Mouse (Mus musculus) intestine, postnatal 0 days (tissue): ENCODE measurements at regions not wholly inside any gene's neighbourhood (a gene's known extent, or its start where the extent isn't known, plus 50 kb on each side); places are given as distances from the start of the nearest gene placed in this dataset.

ENCODE experiments used
- ATAC-seq: fragments of 200-750 bp; cut with Nextera tagmentation; 2 replicates; pipeline ENCODE4 v1.8.0; 2017; ENCODE audit warnings: mild to moderate bottlenecking, moderate TSS enrichment, moderate library complexity
- H3K27ac ChIP-seq: fragments of 300-500 bp; sonication (generic); 2 replicates; pipeline ENCODE4 v1.5.1; 2014; ENCODE audit warnings: mild to moderate bottlenecking, low read depth, low read length, moderate library complexity
- H3K27me3 ChIP-seq: fragments of 300-500 bp; sonication (generic); replicated peaks from 2 replicates; pipeline ENCODE4 v1.6.1; 2014; ENCODE audit warnings: low read length, mixed read lengths; ENCODE audit not compliant: control insufficient read depth, insufficient read depth
- H3K36me3 ChIP-seq: fragments of 300-500 bp; sonication (generic); 2 replicates; pipeline ENCODE4 v1.6.1; 2014; ENCODE audit warnings: mild to moderate bottlenecking, moderate library complexity; ENCODE audit not compliant: control insufficient read depth, insufficient read depth
- H3K4me1 ChIP-seq: fragments of 300-500 bp; sonication (generic); replicated peaks from 2 replicates; pipeline ENCODE4 v1.6.1; 2014; ENCODE audit warnings: antibody characterized with exemption, low read length, mixed read lengths; ENCODE audit not compliant: control insufficient read depth, insufficient read depth
- H3K4me2 ChIP-seq: fragments of 300-500 bp; sonication (generic); replicated peaks from 2 replicates; pipeline ENCODE4 v1.6.1; 2014; ENCODE audit warnings: low read depth, mild to moderate bottlenecking, moderate library complexity
- H3K4me3 ChIP-seq: fragments of 300-500 bp; sonication (generic); 2 replicates; pipeline ENCODE4 v1.5.1; 2014; ENCODE audit warnings: low read depth, low read length
- H3K9ac ChIP-seq: fragments of 300-500 bp; sonication (generic); 2 replicates; pipeline ENCODE4 v1.6.1; 2014; ENCODE audit warnings: mild to moderate bottlenecking, low read depth, low read length
- H3K9me3 ChIP-seq: fragments of 300-500 bp; sonication (generic); 2 replicates; pipeline ENCODE4 v1.6.1; 2016; ENCODE audit warnings: mixed run types; ENCODE audit not compliant: control insufficient read depth
- CTCF ChIP-seq: sonication (generic); IDR thresholded peaks from 2 replicates; pipeline ENCODE4 v1.5.1; 2016; ENCODE audit warnings: low read depth, mild to moderate bottlenecking, control low read depth, antibody characterized with exemption, moderate library complexity
- WGBS: fragments of 180-500 bp; shearing (Covaris S2); extraction: QIAGEN DNeasy Blood & Tissue Kit; methylation state at CpG from one replicate; pipeline ENCODE4 v1.1.7; 2014; 5-methylcytosine and 5-hydroxymethylcytosine counted together

DNA sequence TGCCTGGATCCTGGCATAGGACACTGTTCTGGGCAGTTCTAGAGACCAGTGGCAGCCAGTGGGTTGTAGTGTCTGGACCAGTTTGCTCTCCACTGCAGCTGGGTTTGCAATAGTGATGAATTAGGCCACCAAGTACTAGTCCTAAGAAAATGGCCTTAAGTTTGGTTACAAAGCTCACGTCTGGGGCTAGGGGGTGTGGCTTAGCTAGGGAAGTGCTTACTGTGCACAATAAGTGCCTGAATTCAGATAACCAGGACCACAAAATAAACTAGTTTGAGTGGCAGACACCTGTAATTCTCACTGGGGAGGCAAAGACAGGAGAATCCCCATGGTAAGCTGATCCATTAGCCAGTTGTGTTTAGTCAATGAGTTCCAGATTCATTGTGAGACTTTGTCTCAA, 59.3 kb upstream of the Atl2 start:
- no peak overlapping the region for H3K4me3 ChIP-seq
- 23% methylated on average over 1 of the region's 1 CpGs for WGBS
- no peak overlapping the region for H3K4me2 ChIP-seq
- ATAC-seq = no peak
- no peaks in the 10 kb centered on the region for H3K36me3 ChIP-seq
- H3K27me3 ChIP-seq = no peaks in the 10 kb centered on the region
- no peaks in the 10 kb centered on the region for H3K9me3 ChIP-seq
- no peak for TF ChIP-seq CTCF
- H3K9ac ChIP-seq = no peak overlapping the region
- H3K4me1 ChIP-seq = no peaks in the 10 kb centered on the region
- no peak overlapping the region for H3K27ac ChIP-seq

DNA sequence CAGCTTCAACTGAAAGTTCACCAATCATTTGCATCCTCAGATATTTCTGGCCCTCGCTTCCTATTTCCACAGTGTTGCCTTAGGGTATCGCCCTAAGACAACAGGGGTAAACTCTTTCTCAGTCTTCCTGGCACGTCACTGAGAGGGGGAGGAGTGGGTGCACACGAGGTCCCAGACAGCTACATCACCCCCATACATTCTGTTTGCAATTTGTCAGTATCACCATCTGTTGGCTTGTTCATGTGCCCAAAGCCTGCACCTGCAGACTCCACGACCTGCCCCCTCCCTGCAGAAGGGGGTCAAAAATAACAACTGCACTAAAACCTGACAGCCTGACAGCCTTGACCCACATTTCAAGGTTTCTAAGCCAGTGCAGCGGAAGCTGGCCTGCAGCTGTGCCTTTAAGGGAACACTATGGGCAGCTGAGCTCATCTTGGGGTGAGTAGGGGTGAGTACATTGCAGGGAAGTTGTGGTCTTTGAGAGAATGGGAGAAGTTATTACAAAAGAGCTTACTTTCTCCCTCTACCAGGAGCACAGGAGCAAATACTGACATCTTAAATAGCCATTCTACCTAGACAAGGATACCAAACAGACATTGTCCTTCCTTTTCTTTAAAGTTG, 58.8 kb upstream of the Atl2 start:
- Histone ChIP-seq H3K4me3 (no peak overlapping the region), H3K9me3 (no peaks in the 10 kb centered on the region), H3K4me2 (no peak overlapping the region), H3K36me3 (no peaks in the 10 kb centered on the region), H3K4me1 (peaks cover 2% of the 10 kb centered on the region; the same call in 1 of the 2 replicates), H3K27me3 (no peaks in the 10 kb centered on the region), H3K9ac (no peak overlapping the region), H3K27ac (no peak overlapping the region)
- no peak for ATAC-seq
- TF ChIP-seq CTCF = no peak
- 80% methylated on average over 6 of the region's 6 CpGs for WGBS

DNA sequence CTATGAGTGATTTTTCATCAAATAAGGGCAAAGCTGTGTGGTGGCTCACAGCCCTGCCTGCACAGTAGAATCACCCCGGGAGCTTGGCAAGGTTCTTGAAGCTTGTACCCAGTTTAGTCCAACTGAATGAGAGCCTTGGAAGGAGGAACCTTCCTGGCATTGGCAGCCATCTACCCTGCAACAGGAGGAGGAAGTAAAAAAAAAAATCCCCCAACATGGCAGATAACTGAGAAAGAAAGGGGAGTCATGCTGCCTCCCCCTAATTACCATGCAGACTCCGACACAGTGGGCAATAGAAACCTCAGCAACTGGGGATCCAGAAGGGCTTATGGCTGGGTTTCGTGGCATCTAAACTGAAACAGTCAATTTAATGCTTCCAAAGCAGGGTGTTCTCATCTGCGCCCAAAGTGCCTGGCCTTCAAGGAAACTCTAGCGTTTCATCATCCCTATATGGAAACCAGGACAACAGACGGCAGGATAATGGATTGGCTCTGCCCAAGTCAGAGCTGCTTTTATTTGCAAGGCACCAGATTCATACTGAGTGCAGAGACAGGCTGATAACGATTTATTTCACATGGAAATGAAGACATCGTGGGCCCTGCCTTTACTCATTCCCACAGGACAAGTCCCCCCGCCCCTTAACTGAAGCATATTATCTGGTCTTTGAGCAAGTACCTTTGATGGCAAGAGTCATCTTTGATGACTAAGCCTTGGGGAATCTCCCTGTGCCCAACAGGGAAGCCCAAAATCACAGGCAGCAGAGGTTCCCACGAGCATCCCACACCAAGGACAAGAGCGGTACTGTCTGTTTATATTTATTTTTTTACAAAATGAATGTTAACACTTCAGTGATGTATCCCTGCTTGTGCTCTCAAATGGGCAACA, 52.9 kb upstream of the Atl2 start:
- 0 out of 2 replicates have a peak overlapping the region, but pooled peaks have one; percentile 28 for H3K27ac ChIP-seq
- H3K4me1 ChIP-seq = peaks cover 9% of the 10 kb centered on the region; the same call in 1 of the 2 replicates
- H3K9me3 ChIP-seq = no peaks in the 10 kb centered on the region
- 58% methylated on average over 11 of the region's 11 CpGs for WGBS
- TF ChIP-seq CTCF = no peak
- no peaks in the 10 kb centered on the region for H3K27me3 ChIP-seq
- H3K4me2 ChIP-seq = no peak overlapping the region
- H3K9ac ChIP-seq = no peak overlapping the region
- H3K4me3 ChIP-seq = no peak overlapping the region
- H3K36me3 ChIP-seq = no peaks in the 10 kb centered on the region
- ATAC-seq = no peak
